Mouse (Mus musculus) MEL (cell line): ENCODE measurements around the gene 6430548M08Rik. TPM values are rescaled to one million over a fixed set of nuclear protein-coding genes. Genes with fewer than 3 reads are reported as not detected.
A peak's percentile ranks its signal among the peaks of the same experiment; 100 is the strongest.

Experiments
- DNase-seq: peaks from one replicate; pipeline ENCODE4 v3.0.0; 2011; ENCODE audit warnings: low read depth, low spot score
- H3K27ac ChIP-seq: 2 replicates; pipeline ENCODE4 v1.5.1; 2012; ENCODE audit warnings: low read depth, mild to moderate bottlenecking, control low read depth, low read length, moderate library complexity; ENCODE audit not compliant: control insufficient read depth
- H3K27me3 ChIP-seq, 2 experiments: fragments of 150-350 bp in 1 of 2; sonication (generic) in 1 of 2; 2 replicates each; pipeline ENCODE4 v1.6.1; 2012; ENCODE audit warnings: low read length in 2 of 2, mild to moderate bottlenecking in 2 of 2, improper control_type of control experiment in 1 of 2, moderate library complexity in 1 of 2; ENCODE audit not compliant: insufficient read depth in 2 of 2, control insufficient read depth in 1 of 2
- H3K36me3 ChIP-seq, 2 experiments: 2 replicates each; pipeline ENCODE4 v1.6.1; 2012 to 2014; ENCODE audit warnings: low read length in 2 of 2, improper control_type of control experiment in 1 of 2, inconsistent platforms in 1 of 2, mild to moderate bottlenecking in 1 of 2; ENCODE audit not compliant: insufficient read depth in 2 of 2, control insufficient read depth in 1 of 2
- H3K4me1 ChIP-seq, 2 experiments: fragments of 150-350 bp in 1 of 2; sonication (generic) in 1 of 2; 2 replicates each; pipeline ENCODE4 v1.6.1; 2012; ENCODE audit warnings: low read length in 2 of 2, improper control_type of control experiment in 1 of 2, mild to moderate bottlenecking in 1 of 2; ENCODE audit not compliant: insufficient read depth in 2 of 2, control insufficient read depth in 1 of 2
- H3K4me3 ChIP-seq, 2 experiments: fragments of 150-350 bp in 1 of 2; sonication (generic) in 1 of 2; 2 replicates each; pipeline ENCODE4 v1.5.1; 2012; ENCODE audit warnings: low read depth in 2 of 2, low read length in 2 of 2, mild to moderate bottlenecking in 2 of 2, moderate library complexity in 2 of 2, control low read depth in 1 of 2, improper control_type of control experiment in 1 of 2; ENCODE audit not compliant: control insufficient read depth in 1 of 2, insufficient read depth in 1 of 2
- H3K79me2 ChIP-seq: 2 replicates; pipeline ENCODE4 v1.6.1; 2012; ENCODE audit warnings: mild to moderate bottlenecking, low read length, moderate library complexity; ENCODE audit not compliant: control insufficient read depth, poor library complexity, insufficient read depth
- H3K9ac ChIP-seq: 2 replicates; pipeline ENCODE4 v1.6.1; 2012; ENCODE audit warnings: low read depth, mild to moderate bottlenecking, control low read depth, low read length, moderate library complexity; ENCODE audit not compliant: control insufficient read depth, poor library complexity, severe bottlenecking
- H3K9me3 ChIP-seq: fragments of 150-350 bp; sonication (generic); replicated peaks from 2 replicates; pipeline ENCODE4 v1.6.1; 2012; ENCODE audit warnings: mild to moderate bottlenecking, low read length, improper control_type of control experiment, moderate library complexity; ENCODE audit not compliant: insufficient read depth
- BHLHE40 ChIP-seq: IDR thresholded peaks from 2 replicates; pipeline ENCODE4 v1.6.1; 2012; ENCODE audit warnings: low read depth, mild to moderate bottlenecking, inconsistent platforms, low read length, improper control_type of control experiment, borderline replicate concordance
- CHD1 ChIP-seq: IDR thresholded peaks from 2 replicates; pipeline ENCODE4 v1.6.1; 2012; ENCODE audit warnings: low read depth, mild to moderate bottlenecking, inconsistent platforms, low read length, improper control_type of control experiment
- CHD2 ChIP-seq: IDR thresholded peaks from 2 replicates; pipeline ENCODE4 v1.6.1; 2011; ENCODE audit warnings: low read length, improper control_type of control experiment
- CTCF ChIP-seq, 3 experiments: IDR thresholded peaks in 2 of 3; conservative IDR thresholded peaks in 1 of 3; 2 replicates each; pipeline ENCODE4 v1.5.1; 2011 to 2012; ENCODE audit warnings: low read length in 3 of 3, low read depth in 2 of 3, mild to moderate bottlenecking in 2 of 3, improper control_type of control experiment in 1 of 3, inconsistent platforms in 1 of 3, mixed read lengths in 1 of 3, moderate library complexity in 1 of 3; ENCODE audit not compliant: control insufficient read depth in 1 of 3, insufficient read depth in 1 of 3, poor library complexity in 1 of 3, severe bottlenecking in 1 of 3
- ELF1 ChIP-seq: IDR thresholded peaks from 2 replicates; pipeline ENCODE4 v1.6.1; 2014; ENCODE audit warnings: low read depth, mild to moderate bottlenecking, inconsistent platforms, low read length, improper control_type of control experiment, moderate library complexity
- EP300 ChIP-seq, 2 experiments: IDR thresholded peaks; 2 replicates each; pipeline ENCODE4 v1.6.1; 2011; ENCODE audit warnings: improper control_type of control experiment in 2 of 2, low read length in 2 of 2, low read depth in 1 of 2, mild to moderate bottlenecking in 1 of 2
- GABPA ChIP-seq: IDR thresholded peaks from 2 replicates; pipeline ENCODE4 v1.6.1; 2012; ENCODE audit warnings: low read depth, mild to moderate bottlenecking, inconsistent platforms, low read length, improper control_type of control experiment, moderate library complexity
- GATA1 ChIP-seq: IDR thresholded peaks from 2 replicates; pipeline ENCODE4 v1.6.1; 2011; ENCODE audit warnings: low read depth, low read length, improper control_type of control experiment
- JUND ChIP-seq: IDR thresholded peaks from 2 replicates; pipeline ENCODE4 v1.6.1; 2011; ENCODE audit warnings: low read depth, mild to moderate bottlenecking, improper control_type of control experiment, low read length
- KAT2A ChIP-seq: conservative IDR thresholded peaks from 2 replicates; pipeline ENCODE4 v1.6.1; 2012; ENCODE audit warnings: low read depth, low read length, improper control_type of control experiment, inconsistent platforms
- MEF2A ChIP-seq: IDR thresholded peaks from 2 replicates; pipeline ENCODE4 v1.6.1; 2014; ENCODE audit warnings: low read depth, mild to moderate bottlenecking, inconsistent platforms, low read length, improper control_type of control experiment; ENCODE audit not compliant: poor library complexity, insufficient replicate concordance, severe bottlenecking; ENCODE audit errors: extremely low read depth
- MXI1 ChIP-seq: IDR thresholded peaks from 2 replicates; pipeline ENCODE4 v1.6.1; 2011; ENCODE audit warnings: mild to moderate bottlenecking, low read depth, low read length, improper control_type of control experiment
- MYB ChIP-seq: IDR thresholded peaks from 2 replicates; pipeline ENCODE4 v1.6.1; 2011; ENCODE audit warnings: mild to moderate bottlenecking, low read depth, low read length, improper control_type of control experiment
- NRF1 ChIP-seq: IDR thresholded peaks from 2 replicates; pipeline ENCODE4 v1.6.1; 2014; ENCODE audit warnings: low read depth, mild to moderate bottlenecking, inconsistent platforms, low read length, improper control_type of control experiment, moderate library complexity; ENCODE audit not compliant: poor library complexity, insufficient read depth, severe bottlenecking
- POLR2A ChIP-seq, 2 experiments: IDR thresholded peaks; 2 replicates each; pipeline ENCODE4 v1.6.1; 2011 to 2012; ENCODE audit warnings: low read length in 2 of 2, mild to moderate bottlenecking in 2 of 2, control low read depth in 1 of 2, improper control_type of control experiment in 1 of 2, low read depth in 1 of 2, moderate library complexity in 1 of 2; ENCODE audit not compliant: control insufficient read depth in 1 of 2, insufficient read depth in 1 of 2, poor library complexity in 1 of 2
- POLR2AphosphoS2 ChIP-seq: IDR thresholded peaks from 2 replicates; pipeline ENCODE4 v1.6.1; 2011; ENCODE audit warnings: low read length, improper control_type of control experiment
- RAD21 ChIP-seq: IDR thresholded peaks from 2 replicates; pipeline ENCODE4 v1.6.1; 2011; ENCODE audit warnings: mild to moderate bottlenecking, low read depth, low read length, improper control_type of control experiment
- RCOR1 ChIP-seq: IDR thresholded peaks from 2 replicates; pipeline ENCODE4 v1.6.1; 2012; ENCODE audit warnings: low read depth, mild to moderate bottlenecking, inconsistent platforms, low read length, improper control_type of control experiment
- UBTF ChIP-seq: IDR thresholded peaks from 2 replicates; pipeline ENCODE4 v1.6.1; 2012; ENCODE audit warnings: low read depth, mild to moderate bottlenecking, inconsistent platforms, low read length, improper control_type of control experiment, moderate library complexity, borderline replicate concordance; ENCODE audit not compliant: insufficient read depth
- USF2 ChIP-seq, 2 experiments: IDR thresholded peaks; 2 replicates each; pipeline ENCODE4 v1.6.1; 2011 to 2012; ENCODE audit warnings: improper control_type of control experiment in 2 of 2, low read length in 2 of 2, borderline replicate concordance in 1 of 2, inconsistent platforms in 1 of 2, low read depth in 1 of 2, mild to moderate bottlenecking in 1 of 2; ENCODE audit not compliant: insufficient read depth in 1 of 2
- ZC3H11A ChIP-seq: IDR thresholded peaks from 2 replicates; pipeline ENCODE4 v1.6.1; 2012; ENCODE audit warnings: low read depth, mild to moderate bottlenecking, inconsistent platforms, low read length, improper control_type of control experiment
- ZKSCAN1 ChIP-seq: IDR thresholded peaks from 2 replicates; pipeline ENCODE4 v1.6.1; 2012; ENCODE audit warnings: low read depth, mild to moderate bottlenecking, inconsistent platforms, low read length, improper control_type of control experiment, moderate library complexity
- ZMIZ1 ChIP-seq: IDR thresholded peaks from 2 replicates; pipeline ENCODE4 v1.6.1; 2012; ENCODE audit warnings: low read depth, mild to moderate bottlenecking, inconsistent platforms, low read length, improper control_type of control experiment, moderate library complexity
- ZNF384 ChIP-seq: IDR thresholded peaks from 2 replicates; pipeline ENCODE4 v1.6.1; 2012; ENCODE audit warnings: low read depth, mild to moderate bottlenecking, inconsistent platforms, low read length, improper control_type of control experiment
- polyA plus RNA-seq, 2 experiments: library from polyadenylated mRNA; stranded (reverse) in 1 of 2; unstranded in 1 of 2; fragments of >175 nt in 1 of 2; fragments of >200 nt in 1 of 2; gene quantifications; 2 replicates each; pipeline versions ENCODE4 v1.2.1 to v1.2.4; 2012; ENCODE audit warnings: low replicate concordance in 2 of 2, low read depth in 1 of 2; ENCODE audit not compliant: insufficient read length in 2 of 2, insufficient read depth in 1 of 2, missing spikeins in 1 of 2
- total RNA-seq: library from RNA; depleted of rRNA; stranded (reverse); fragments of 300-350 nt; gene quantifications from 2 replicates; pipeline ENCODE4 v1.2.3, GENCODE M21; 2012

6430548M08Rik gene
- total and polyA plus RNA-seq, 3 experiments, result 0.96 to 1.9 TPM; not detected in 1

DNA sequence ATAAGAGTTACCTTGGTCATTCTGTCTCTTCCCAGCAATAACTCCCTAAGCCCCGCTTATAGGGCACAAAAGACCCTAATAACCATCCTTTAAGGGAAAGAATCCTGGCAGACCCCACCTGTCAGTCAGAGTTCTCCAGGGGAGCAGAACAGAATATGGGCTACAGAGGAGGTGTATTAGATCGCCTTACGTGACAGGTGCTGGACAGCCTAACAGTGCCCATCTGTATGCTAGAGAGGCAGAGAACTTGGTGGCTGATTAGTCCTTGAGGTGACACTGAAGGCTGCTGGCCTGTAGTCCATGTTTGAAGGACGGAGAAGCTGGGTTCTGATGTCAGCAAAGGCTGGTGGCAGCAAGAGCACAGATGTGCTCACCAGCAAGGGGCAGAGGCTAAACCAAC lies 3.0 kb upstream of the 6430548M08Rik start:
- H3K9ac ChIP-seq, result no peak overlapping the region
- peaks cover 9 to 24% of the 10 kb centered on the region in 2 experiments for H3K4me1 ChIP-seq
- no peaks in the 10 kb centered on the region; the same call in 1 of the 2 replicates for H3K79me2 ChIP-seq
- no peaks in the 10 kb centered on the region for H3K9me3 ChIP-seq
- H3K4me3 ChIP-seq, result no peak overlapping the region
- H3K36me3 ChIP-seq, result peaks cover 0 to 11% of the 10 kb centered on the region in 2 experiments; a peak in 2 of 4 replicates
- no peak overlapping the region for H3K27ac ChIP-seq
- no peaks in the 10 kb centered on the region for H3K27me3 ChIP-seq
- TF ChIP-seq GABPA, result no peak
- TF ChIP-seq CTCF (IDR thresholded peaks at IDR 0.05 in 2 of 3, conservative IDR thresholded peaks at IDR 0.05 in 1 of 3; ENCODE audit: control insufficient read depth in 1 of 3, insufficient read depth in 1 of 3, low read depth in 2 of 3, low read length in 3 of 3, poor library complexity in 1 of 3, severe bottlenecking in 1 of 3), result no peak
- TF ChIP-seq EP300 (IDR thresholded peaks at IDR 0.05; ENCODE audit: low read depth in 1 of 2, low read length in 2 of 2), result no peak
- TF ChIP-seq MYB, result no peak
- TF ChIP-seq ZNF384, result no peak
- no peak for TF ChIP-seq RCOR1
- TF ChIP-seq ELF1, result no peak
- no peak for TF ChIP-seq NRF1
- TF ChIP-seq ZMIZ1, result no peak
- TF ChIP-seq, all 39 proteins: peak for 0
- DNase-seq, result no peak

DNA sequence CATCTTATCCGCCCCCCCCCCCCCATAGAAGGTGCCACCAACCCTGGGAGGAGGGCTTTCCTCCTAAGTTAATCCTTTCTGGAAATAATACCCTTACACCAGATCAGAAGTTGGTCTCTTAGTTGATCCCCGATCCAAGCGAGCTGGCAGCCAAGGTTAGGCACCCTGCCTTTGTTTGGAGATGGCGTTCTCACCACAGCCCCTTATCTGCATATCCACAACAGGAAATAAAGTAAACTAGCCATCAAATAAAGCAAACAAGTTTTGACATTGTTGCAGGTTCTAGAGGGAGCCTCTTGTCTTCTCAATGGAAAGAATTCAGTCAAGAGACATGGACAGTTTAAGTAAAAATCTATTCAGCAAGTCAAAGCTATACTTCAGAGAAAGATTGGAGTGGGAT lies 2.6 kb upstream of the 6430548M08Rik start:
- TF ChIP-seq ZC3H11A (no peak), ZNF384 (no peak), GATA1 (peak; percentile 35; the same call in 1 of the 2 replicates), USF2 (IDR thresholded peaks at IDR 0.05; ENCODE audit: borderline replicate concordance in 1 of 2, insufficient read depth in 1 of 2, low read depth in 1 of 2, low read length in 2 of 2) (no peak), ZKSCAN1 (no peak), CHD2 (no peak)
- no peak overlapping the region for H3K27ac ChIP-seq
- no peaks in the 10 kb centered on the region for H3K9me3 ChIP-seq
- H3K9ac ChIP-seq, result no peak overlapping the region
- peaks cover 0 to 11% of the 10 kb centered on the region in 2 experiments; a peak in 2 of 4 replicates for H3K36me3 ChIP-seq
- peak; percentile 37 for DNase-seq
- H3K4me3 ChIP-seq, result no peak overlapping the region
- no peaks in the 10 kb centered on the region for H3K27me3 ChIP-seq
- peaks cover 9 to 24% of the 10 kb centered on the region in 2 experiments for H3K4me1 ChIP-seq
- H3K79me2 ChIP-seq, result no peaks in the 10 kb centered on the region; the same call in 1 of the 2 replicates

DNA sequence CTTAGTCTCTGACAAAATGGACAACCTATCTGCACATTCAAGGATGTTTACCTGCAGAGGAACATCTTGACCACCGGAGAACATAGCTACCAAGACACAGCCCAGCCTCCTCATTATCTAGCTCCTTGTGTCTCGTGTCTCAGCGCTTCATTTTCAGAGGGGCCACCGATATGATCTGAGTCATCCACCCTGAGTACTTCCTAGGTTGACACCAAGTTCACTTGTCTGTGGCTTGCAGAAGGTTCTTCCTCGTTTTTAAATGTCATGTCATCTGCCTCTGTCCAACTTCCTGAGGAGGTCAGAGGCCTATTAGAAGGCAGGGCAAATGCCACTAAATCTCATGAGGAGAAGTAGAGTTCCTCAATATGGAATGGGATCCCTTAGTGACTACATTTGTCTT lies 1.4 kb upstream of the 6430548M08Rik start:
- Histone ChIP-seq H3K9me3 (no peaks in the 10 kb centered on the region), H3K9ac (peak overlapping the region; percentile 87; the same call in 1 of the 2 replicates), H3K79me2 (no peaks in the 10 kb centered on the region; the same call in 1 of the 2 replicates), H3K4me1 (peaks cover 9 to 24% of the 10 kb centered on the region in 2 experiments), H3K36me3 (peaks cover 0 to 11% of the 10 kb centered on the region in 2 experiments; a peak in 2 of 4 replicates), H3K27ac (peak overlapping the region; percentile 90), H3K27me3 (no peaks in the 10 kb centered on the region), H3K4me3 (peak overlapping the region in 1 of 2 experiments; percentile 67; a peak in 1 of 4 replicates)
- DNase-seq, result peak; percentile 82
- TF ChIP-seq POLR2AphosphoS2 (no peak), UBTF (no peak), CHD2 (no peak), KAT2A (no peak), ZKSCAN1 (no peak), JUND (0 out of 2 replicates have a peak, but pooled peaks have one; percentile 47), RAD21 (no peak), BHLHE40 (peak; percentile 76), MEF2A (no peak), POLR2A (IDR thresholded peaks at IDR 0.05; ENCODE audit: control insufficient read depth in 1 of 2, insufficient read depth in 1 of 2, low read depth in 1 of 2, low read length in 2 of 2, poor library complexity in 1 of 2) (0 out of 4 replicates have a peak, but pooled peaks of 1 of the 2 experiments have one; percentile 24), CTCF (IDR thresholded peaks at IDR 0.05 in 2 of 3, conservative IDR thresholded peaks at IDR 0.05 in 1 of 3; ENCODE audit: control insufficient read depth in 1 of 3, insufficient read depth in 1 of 3, low read depth in 2 of 3, low read length in 3 of 3, poor library complexity in 1 of 3, severe bottlenecking in 1 of 3) (no peak), MYB (no peak), ZNF384 (no peak), CHD1 (no peak), MXI1 (peak; percentile 66; the same call in 1 of the 2 replicates)
